Mouse (Mus musculus): ENCODE measurements around the gene Aoah. TPM values are rescaled to one million over a fixed set of nuclear protein-coding genes. Genes with fewer than 3 reads are reported as not detected.

Aoah gene
- polyA plus RNA-seq, 1 experiment from 2014 or later: 0.98 TPM

- no peak overlapping the region for H3K9ac ChIP-seq (ENCODE audit: low read length)
- H3K36me3 ChIP-seq (ENCODE audit: control insufficient read depth, insufficient read depth, low read length): no peaks in the 10 kb centered on the region
- H3K4me3 ChIP-seq (ENCODE audit: low read depth, low read length): no peak overlapping the region
- H3K27me3 ChIP-seq (ENCODE audit: control insufficient read depth, insufficient read depth, low read length): no peaks in the 10 kb centered on the region
- no peak overlapping the region for H3K27ac ChIP-seq (replicated peaks)
- no peak for TF ChIP-seq EP300 (optimal IDR thresholded peaks at IDR 0.05)
- no peak for TF ChIP-seq CTCF (IDR thresholded peaks at IDR 0.05; ENCODE audit: low read depth)
- WGBS: 77% methylated on average over 3 of the region's 3 CpGs
- H3K4me1 ChIP-seq (replicated peaks; ENCODE audit: control insufficient read depth, insufficient read depth): no peaks in the 10 kb centered on the region
- no peak overlapping the region for H3K4me2 ChIP-seq (replicated peaks; ENCODE audit: low read depth)
- ATAC-seq (ENCODE audit: low FRiP score, low TSS enrichment) (no peak), DNase-seq (ENCODE audit: low spot score) (no peak)
- no peaks in the 10 kb centered on the region for H3K9me3 ChIP-seq (ENCODE audit: control insufficient read depth, low read length)
These were observed 169.2 kb downstream of the Aoah start for GRCm38 (mm10) chr13:20963086-20963485.

GRCm38 (mm10) chr13:20981234-20982230 is 187.6 kb downstream of the Aoah start:
- ATAC-seq (ENCODE audit: low FRiP score, low TSS enrichment) (no peak), DNase-seq (ENCODE audit: low spot score) (no peak)
- Histone ChIP-seq H3K27me3 (ENCODE audit: control insufficient read depth, insufficient read depth, low read length) (no peaks in the 10 kb centered on the region), H3K9me3 (ENCODE audit: control insufficient read depth, low read length) (no peaks in the 10 kb centered on the region), H3K27ac (replicated peaks) (no peak overlapping the region), H3K36me3 (ENCODE audit: control insufficient read depth, insufficient read depth, low read length) (no peaks in the 10 kb centered on the region), H3K4me2 (replicated peaks; ENCODE audit: low read depth) (no peak overlapping the region), H3K4me3 (ENCODE audit: low read depth, low read length) (no peak overlapping the region), H3K4me1 (replicated peaks; ENCODE audit: control insufficient read depth, insufficient read depth) (no peaks in the 10 kb centered on the region), H3K9ac (ENCODE audit: low read length) (no peak overlapping the region)
- TF ChIP-seq CTCF (IDR thresholded peaks at IDR 0.05; ENCODE audit: low read depth): no peak
- no peak for TF ChIP-seq EP300 (optimal IDR thresholded peaks at IDR 0.05)
- 81% methylated on average over 8 of the region's 8 CpGs for WGBS

- H3K27ac ChIP-seq (replicated peaks): no peak overlapping the region
- ATAC-seq (ENCODE audit: low FRiP score, low TSS enrichment) (no peak), DNase-seq (ENCODE audit: low spot score) (no peak)
- H3K9ac ChIP-seq (ENCODE audit: low read length): no peak overlapping the region
- TF ChIP-seq EP300 (optimal IDR thresholded peaks at IDR 0.05) (no peak), CTCF (IDR thresholded peaks at IDR 0.05; ENCODE audit: low read depth) (no peak)
- no peaks in the 10 kb centered on the region for H3K36me3 ChIP-seq (ENCODE audit: control insufficient read depth, insufficient read depth, low read length)
- H3K4me3 ChIP-seq (ENCODE audit: low read depth, low read length): no peak overlapping the region
- H3K9me3 ChIP-seq (ENCODE audit: control insufficient read depth, low read length): no peaks in the 10 kb centered on the region
- no peaks in the 10 kb centered on the region for H3K4me1 ChIP-seq (replicated peaks; ENCODE audit: control insufficient read depth, insufficient read depth)
- H3K27me3 ChIP-seq (ENCODE audit: control insufficient read depth, insufficient read depth, low read length): no peaks in the 10 kb centered on the region
- no peak overlapping the region for H3K4me2 ChIP-seq (replicated peaks; ENCODE audit: low read depth)
These were observed 191.6 kb downstream of the Aoah start for GRCm38 (mm10) chr13:20985510-20985909.

GRCm38 (mm10) chr13:20985961-20986360 is 192.0 kb downstream of the Aoah start:
- no peaks in the 10 kb centered on the region for H3K9me3 ChIP-seq (ENCODE audit: control insufficient read depth, low read length)
- no peak overlapping the region for H3K4me3 ChIP-seq (ENCODE audit: low read depth, low read length)
- H3K36me3 ChIP-seq (ENCODE audit: control insufficient read depth, insufficient read depth, low read length): no peaks in the 10 kb centered on the region
- no peak overlapping the region for H3K4me2 ChIP-seq (replicated peaks; ENCODE audit: low read depth)
- H3K9ac ChIP-seq (ENCODE audit: low read length): no peak overlapping the region
- no peak overlapping the region for H3K27ac ChIP-seq (replicated peaks)
- no peaks in the 10 kb centered on the region for H3K4me1 ChIP-seq (replicated peaks; ENCODE audit: control insufficient read depth, insufficient read depth)
- no peak for TF ChIP-seq CTCF (IDR thresholded peaks at IDR 0.05; ENCODE audit: low read depth)
- TF ChIP-seq EP300 (optimal IDR thresholded peaks at IDR 0.05): no peak
- DNase-seq (ENCODE audit: low spot score) (no peak), ATAC-seq (ENCODE audit: low FRiP score, low TSS enrichment) (no peak)
- H3K27me3 ChIP-seq (ENCODE audit: control insufficient read depth, insufficient read depth, low read length): no peaks in the 10 kb centered on the region

- no peak for TF ChIP-seq EP300 (optimal IDR thresholded peaks at IDR 0.05)
- TF ChIP-seq CTCF (IDR thresholded peaks at IDR 0.05; ENCODE audit: low read depth): no peak
- no peaks in the 10 kb centered on the region for H3K36me3 ChIP-seq (ENCODE audit: control insufficient read depth, insufficient read depth, low read length)
These were observed 211.3 kb downstream of the Aoah start for GRCm38 (mm10) chr13:21005238-21005637.

GRCm38 (mm10) chr13:21005642-21006320 is 211.9 kb downstream of the Aoah start:
- Histone ChIP-seq H3K27me3 (ENCODE audit: control insufficient read depth, insufficient read depth, low read length) (no peaks in the 10 kb centered on the region), H3K4me1 (replicated peaks; ENCODE audit: control insufficient read depth, insufficient read depth) (no peaks in the 10 kb centered on the region), H3K9me3 (ENCODE audit: control insufficient read depth, low read length) (no peaks in the 10 kb centered on the region), H3K36me3 (ENCODE audit: control insufficient read depth, insufficient read depth, low read length) (no peaks in the 10 kb centered on the region), H3K4me2 (replicated peaks; ENCODE audit: low read depth) (no peak overlapping the region), H3K9ac (ENCODE audit: low read length) (no peak overlapping the region), H3K27ac (replicated peaks) (no peak overlapping the region), H3K4me3 (ENCODE audit: low read depth, low read length) (no peak overlapping the region)
- ATAC-seq (ENCODE audit: low FRiP score, low TSS enrichment) (no peak), DNase-seq (ENCODE audit: low spot score) (no peak)
- TF ChIP-seq EP300 (optimal IDR thresholded peaks at IDR 0.05): no peak
- no peak for TF ChIP-seq CTCF (IDR thresholded peaks at IDR 0.05; ENCODE audit: low read depth)
- WGBS: 70% methylated on average over 5 of the region's 5 CpGs

More at GRCm38 (mm10) chr13:21005238-21005637, 211.3 kb downstream of the Aoah start:
- Histone ChIP-seq H3K4me1 (replicated peaks; ENCODE audit: control insufficient read depth, insufficient read depth) (no peaks in the 10 kb centered on the region), H3K27me3 (ENCODE audit: control insufficient read depth, insufficient read depth, low read length) (no peaks in the 10 kb centered on the region), H3K9ac (ENCODE audit: low read length) (no peak overlapping the region), H3K4me2 (replicated peaks; ENCODE audit: low read depth) (no peak overlapping the region), H3K4me3 (ENCODE audit: low read depth, low read length) (no peak overlapping the region), H3K9me3 (ENCODE audit: control insufficient read depth, low read length) (no peaks in the 10 kb centered on the region), H3K27ac (replicated peaks) (no peak overlapping the region)
- WGBS: 66% methylated on average over 5 of the region's 5 CpGs
- no peak for DNase-seq (ENCODE audit: low spot score)
- no peak for ATAC-seq (ENCODE audit: low FRiP score, low TSS enrichment)

Data from stomach, postnatal 0 days (tissue).